Mouse (Mus musculus) heart, embryonic 13.5 days (tissue): ENCODE measurements around the gene Arhgap15. TPM values are rescaled to one million over a fixed set of nuclear protein-coding genes. Genes with fewer than 3 reads are reported as not detected.

Experiments
- ATAC-seq: fragments of 200-750 bp; cut with Nextera tagmentation; 2 replicates; pipeline ENCODE4 v1.8.0; 2017; ENCODE audit warnings: moderate TSS enrichment; ENCODE audit not compliant: insufficient number of reproducible peaks, low FRiP score, low TSS enrichment; ENCODE audit errors: extremely low read depth
- H3K27ac ChIP-seq: fragments of 300-500 bp; sonication (generic); replicated peaks from 2 replicates; pipeline ENCODE4 v1.5.1; 2015; ENCODE audit warnings: moderate library complexity, mild to moderate bottlenecking, inconsistent platforms
- H3K27me3 ChIP-seq: fragments of 300-500 bp; sonication (generic); replicated peaks from 2 replicates; pipeline ENCODE4 v1.6.1; 2015; ENCODE audit warnings: mild to moderate bottlenecking, inconsistent platforms
- H3K36me3 ChIP-seq: fragments of 300-500 bp; sonication (generic); 2 replicates; pipeline ENCODE4 v1.6.1; 2015; ENCODE audit warnings: mild to moderate bottlenecking, inconsistent platforms
- H3K4me1 ChIP-seq: fragments of 300-500 bp; sonication (generic); 2 replicates; pipeline ENCODE4 v1.6.1; 2015; ENCODE audit warnings: inconsistent platforms
- H3K4me2 ChIP-seq: fragments of 300-500 bp; sonication (generic); 2 replicates; pipeline ENCODE4 v1.6.1; 2015; ENCODE audit warnings: inconsistent platforms, mild to moderate bottlenecking, moderate library complexity
- H3K4me3 ChIP-seq: fragments of 300-500 bp; sonication (generic); 2 replicates; pipeline ENCODE4 v1.5.1; 2015; ENCODE audit warnings: moderate library complexity, mild to moderate bottlenecking, inconsistent platforms
- H3K9ac ChIP-seq: fragments of 300-500 bp; sonication (generic); 2 replicates; pipeline ENCODE4 v1.6.1; 2015; ENCODE audit warnings: inconsistent platforms, mild to moderate bottlenecking, moderate library complexity
- H3K9me3 ChIP-seq: fragments of 300-500 bp; sonication (generic); 2 replicates; pipeline ENCODE4 v1.6.1; 2016; ENCODE audit warnings: inconsistent platforms
- WGBS: fragments of 180-500 bp; shearing (Covaris S2); methylation state at CpG from one replicate; pipeline ENCODE4 v1.1.7; 2015; ENCODE audit warnings: mixed read lengths; 5-methylcytosine and 5-hydroxymethylcytosine counted together
- polyA plus RNA-seq: library from polyadenylated mRNA; unstranded; fragments of >200 nt; fragmentation: Nextera tagmentation; extraction: Ambion mirVana; gene quantifications from 2 replicates; pipeline ENCODE4 v1.2.1, GENCODE M21; 2015

Gene Arhgap15
- polyA plus RNA-seq, 1 experiment from 2014 or later = 0.87 TPM

DNA sequence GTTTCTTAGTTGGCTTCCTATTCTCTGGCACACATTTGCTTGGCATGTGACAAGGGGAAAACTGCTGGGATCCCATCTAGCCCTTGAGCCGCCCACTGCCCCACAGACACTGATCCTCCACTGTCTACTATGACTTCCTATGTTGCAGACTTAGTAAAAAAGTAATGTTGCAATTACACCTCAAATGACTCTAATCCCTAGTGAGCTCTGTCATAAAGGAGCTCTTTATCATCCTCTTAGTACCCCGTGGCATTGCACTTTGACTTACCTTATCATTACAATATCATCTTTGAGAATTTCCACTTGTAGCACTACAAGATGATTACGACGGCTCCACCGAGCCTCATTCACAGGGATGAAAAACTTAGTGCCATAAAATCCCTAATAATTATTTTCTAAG is 190.6 kb downstream of the Arhgap15 start:
- H3K9me3 ChIP-seq = no peaks in the 10 kb centered on the region
- 68% methylated on average over 5 of the region's 5 CpGs for WGBS
- H3K36me3 ChIP-seq = no peaks in the 10 kb centered on the region
- no peaks in the 10 kb centered on the region for H3K27me3 ChIP-seq
- H3K4me2 ChIP-seq = no peak overlapping the region
- no peak overlapping the region for H3K27ac ChIP-seq
- no peak overlapping the region for H3K4me3 ChIP-seq
- ATAC-seq = no peak
- no peak overlapping the region for H3K9ac ChIP-seq
- H3K4me1 ChIP-seq = no peaks in the 10 kb centered on the region

DNA sequence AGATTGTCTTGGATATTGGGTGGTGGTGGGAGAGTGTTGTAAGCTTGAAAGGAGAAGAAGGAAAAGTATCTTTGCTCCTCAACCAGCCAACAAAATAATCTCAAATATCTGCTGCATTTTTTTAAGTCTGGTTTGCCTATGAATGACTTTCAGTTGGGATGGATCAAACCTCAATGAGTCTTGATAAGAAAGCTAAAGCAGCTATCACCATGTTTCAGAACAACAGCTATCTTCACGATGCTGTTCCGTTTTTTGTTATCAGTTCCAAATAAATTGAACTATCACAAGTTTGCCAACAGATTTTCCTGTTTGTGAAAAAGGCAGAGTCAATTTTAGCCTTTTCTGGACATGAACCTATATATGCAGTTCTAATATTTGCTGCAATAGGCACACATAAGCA is 197.1 kb downstream of the Arhgap15 start:
- Histone ChIP-seq H3K36me3 (no peaks in the 10 kb centered on the region), H3K9me3 (no peaks in the 10 kb centered on the region), H3K4me3 (no peak overlapping the region), H3K27ac (no peak overlapping the region), H3K27me3 (no peaks in the 10 kb centered on the region), H3K9ac (no peak overlapping the region), H3K4me2 (no peak overlapping the region), H3K4me1 (no peaks in the 10 kb centered on the region)
- ATAC-seq = no peak
- WGBS = 71% methylated on average over 2 of the region's 2 CpGs

DNA sequence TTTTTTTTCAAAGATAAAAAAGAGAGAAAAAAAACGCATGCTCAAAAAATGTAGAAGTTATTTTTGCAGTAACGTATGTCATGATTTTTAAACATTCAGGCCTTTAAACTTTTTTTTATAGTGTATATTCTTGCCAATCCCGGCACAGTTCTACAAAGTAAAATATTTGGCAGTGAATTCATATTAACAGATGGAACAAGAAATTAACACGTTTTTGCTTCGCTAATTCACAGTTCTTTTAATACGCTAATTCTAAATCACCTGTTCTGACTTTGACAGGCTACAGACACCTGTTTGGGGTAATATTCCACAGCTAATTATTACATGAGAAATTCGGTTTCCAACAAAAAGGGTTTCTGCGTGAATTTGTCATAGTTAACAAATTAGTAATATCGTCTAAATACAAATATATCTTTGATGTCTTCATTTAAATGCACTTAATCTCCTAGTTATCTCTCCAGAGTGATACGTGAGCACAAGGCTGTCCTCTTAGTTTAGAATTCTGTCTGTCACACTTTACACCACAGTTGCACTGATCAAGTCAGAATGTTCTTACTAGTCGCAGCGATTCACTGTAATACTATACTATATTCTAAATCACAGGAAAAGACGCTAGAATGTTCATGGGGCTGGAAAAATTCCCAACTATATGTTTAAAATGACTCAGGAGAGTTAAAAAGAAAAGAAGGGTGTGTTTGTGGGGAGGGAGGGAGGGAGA is 201.3 kb downstream of the Arhgap15 start:
- Histone ChIP-seq H3K9ac (no peak overlapping the region), H3K9me3 (no peaks in the 10 kb centered on the region), H3K4me3 (no peak overlapping the region), H3K27me3 (no peaks in the 10 kb centered on the region), H3K4me1 (no peaks in the 10 kb centered on the region), H3K4me2 (no peak overlapping the region), H3K27ac (no peak overlapping the region), H3K36me3 (no peaks in the 10 kb centered on the region)
- 75% methylated on average over 13 of the region's 13 CpGs for WGBS
- no peak for ATAC-seq

GRCm38 (mm10) chr2:43950741-43951140 is 202.1 kb downstream of the Arhgap15 start:
- no peaks in the 10 kb centered on the region for H3K9me3 ChIP-seq
- H3K4me2 ChIP-seq = no peak overlapping the region
- no peak overlapping the region for H3K27ac ChIP-seq
- 63% methylated on average over 6 of the region's 6 CpGs for WGBS
- no peak overlapping the region for H3K9ac ChIP-seq
- no peaks in the 10 kb centered on the region for H3K4me1 ChIP-seq
- H3K27me3 ChIP-seq = no peaks in the 10 kb centered on the region
- H3K36me3 ChIP-seq = no peaks in the 10 kb centered on the region
- no peak for ATAC-seq
- H3K4me3 ChIP-seq = no peak overlapping the region

DNA sequence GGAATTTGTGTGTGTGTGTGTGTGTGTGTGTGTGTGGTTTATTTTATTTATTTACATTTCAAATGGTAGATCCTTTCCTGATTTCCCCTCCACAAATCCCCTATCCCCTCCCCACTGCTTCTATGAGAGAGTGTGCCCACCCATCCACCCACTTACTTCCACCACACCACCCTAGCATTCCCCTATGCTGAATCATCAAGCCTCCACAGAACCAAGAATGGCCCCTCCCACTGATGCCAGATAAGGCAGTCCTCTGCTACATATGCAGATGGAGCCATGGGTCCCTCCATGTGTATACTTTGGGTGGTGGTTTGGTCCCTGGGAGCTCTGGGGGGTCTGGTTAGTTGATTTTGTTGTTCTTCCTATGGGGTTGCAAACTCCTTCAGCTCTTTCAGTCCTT is 210.6 kb downstream of the Arhgap15 start:
- H3K36me3 ChIP-seq = no peaks in the 10 kb centered on the region
- H3K9me3 ChIP-seq = no peaks in the 10 kb centered on the region
- H3K27ac ChIP-seq = no peak overlapping the region
- no peak overlapping the region for H3K4me3 ChIP-seq
- no peaks in the 10 kb centered on the region for H3K4me1 ChIP-seq
- H3K27me3 ChIP-seq = no peaks in the 10 kb centered on the region
- H3K9ac ChIP-seq = no peak overlapping the region
- ATAC-seq = no peak
- H3K4me2 ChIP-seq = no peak overlapping the region

- WGBS = 57% methylated on average over 5 of the region's 5 CpGs
- Histone ChIP-seq H3K9me3 (no peaks in the 10 kb centered on the region), H3K36me3 (no peaks in the 10 kb centered on the region), H3K4me2 (no peak overlapping the region), H3K9ac (no peak overlapping the region), H3K4me3 (no peak overlapping the region), H3K27me3 (no peaks in the 10 kb centered on the region), H3K4me1 (no peaks in the 10 kb centered on the region), H3K27ac (no peak overlapping the region)
- ATAC-seq = no peak
Measured at GRCm38 (mm10) chr2:43962466-43962865, 213.8 kb downstream of the Arhgap15 start.

GRCm38 (mm10) chr2:43968581-43968980 is 220.0 kb downstream of the Arhgap15 start:
- no peak overlapping the region for H3K4me3 ChIP-seq
- 0 out of 2 replicates have a peak, but pooled peaks cover 4% of the 10 kb centered on the region for H3K4me1 ChIP-seq
- 45% methylated on average over 4 of the region's 4 CpGs for WGBS
- H3K27me3 ChIP-seq = no peaks in the 10 kb centered on the region
- no peak for ATAC-seq
- no peak overlapping the region for H3K27ac ChIP-seq
- H3K36me3 ChIP-seq = no peaks in the 10 kb centered on the region
- no peak overlapping the region for H3K4me2 ChIP-seq
- H3K9me3 ChIP-seq = no peaks in the 10 kb centered on the region
- H3K9ac ChIP-seq = no peak overlapping the region

- Histone ChIP-seq H3K4me2 (no peak overlapping the region), H3K9me3 (no peaks in the 10 kb centered on the region), H3K4me1 (no peaks in the 10 kb centered on the region), H3K27me3 (no peaks in the 10 kb centered on the region), H3K9ac (no peak overlapping the region), H3K36me3 (no peaks in the 10 kb centered on the region), H3K27ac (no peak overlapping the region), H3K4me3 (no peak overlapping the region)
- WGBS = 79% methylated on average over 11 of the region's 11 CpGs
- ATAC-seq = no peak
Measured at GRCm38 (mm10) chr2:43977732-43978131, 229.1 kb downstream of the Arhgap15 start.

- no peaks in the 10 kb centered on the region for H3K4me1 ChIP-seq
- no peaks in the 10 kb centered on the region for H3K36me3 ChIP-seq
- H3K9ac ChIP-seq = no peak overlapping the region
- no peak for ATAC-seq
- H3K27me3 ChIP-seq = no peaks in the 10 kb centered on the region
- no peaks in the 10 kb centered on the region for H3K9me3 ChIP-seq
- no peak overlapping the region for H3K4me2 ChIP-seq
- whole genome bisulfite sequencing = 76% methylated on average over 13 of the region's 13 CpGs
- no peak overlapping the region for H3K4me3 ChIP-seq
- H3K27ac ChIP-seq = no peak overlapping the region
Measured at GRCm38 (mm10) chr2:43978177-43979013, 229.8 kb downstream of the Arhgap15 start.

- no peak for ATAC-seq
- 74% methylated on average over 14 of the region's 14 CpGs for WGBS
- no peak overlapping the region for H3K27ac ChIP-seq
Measured at GRCm38 (mm10) chr2:43986066-43986465, 237.4 kb downstream of the Arhgap15 start.

DNA sequence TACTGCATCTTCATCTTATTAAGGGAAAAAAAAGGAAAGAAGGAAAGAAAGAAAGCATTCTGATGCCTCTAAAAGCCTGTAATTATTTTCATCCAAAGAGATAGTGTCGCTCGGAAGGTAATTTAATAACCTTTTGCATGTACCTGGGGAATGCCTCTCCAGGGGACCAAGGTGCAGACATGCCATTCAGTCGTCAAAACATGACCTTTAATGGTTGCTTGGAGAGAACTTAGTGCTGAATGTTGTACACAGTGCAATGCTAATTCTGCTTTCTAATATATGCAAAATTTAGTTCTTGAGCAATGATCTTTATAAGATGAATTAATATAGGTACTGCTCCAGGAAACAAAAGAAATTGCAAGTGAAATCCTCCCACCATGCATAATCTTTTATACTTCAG is 239.3 kb downstream of the Arhgap15 start:
- Histone ChIP-seq H3K9me3 (no peaks in the 10 kb centered on the region), H3K4me1 (no peaks in the 10 kb centered on the region), H3K9ac (no peak overlapping the region), H3K4me2 (no peak overlapping the region), H3K4me3 (no peak overlapping the region), H3K27me3 (no peaks in the 10 kb centered on the region), H3K27ac (no peak overlapping the region), H3K36me3 (no peaks in the 10 kb centered on the region)
- ATAC-seq = no peak
- WGBS = 62% methylated on average over 3 of the region's 3 CpGs

More at GRCm38 (mm10) chr2:43986066-43986465, 237.4 kb downstream of the Arhgap15 start:
- Histone ChIP-seq H3K9me3 (no peaks in the 10 kb centered on the region), H3K4me2 (no peak overlapping the region), H3K9ac (no peak overlapping the region), H3K36me3 (no peaks in the 10 kb centered on the region), H3K4me1 (no peaks in the 10 kb centered on the region), H3K27me3 (no peaks in the 10 kb centered on the region), H3K4me3 (no peak overlapping the region)

GRCm38 (mm10) chr2:43989850-43990249 is 241.2 kb downstream of the Arhgap15 start:
- Histone ChIP-seq H3K4me3 (no peak overlapping the region), H3K9me3 (no peaks in the 10 kb centered on the region), H3K9ac (no peak overlapping the region), H3K4me2 (no peak overlapping the region), H3K4me1 (no peaks in the 10 kb centered on the region), H3K36me3 (no peaks in the 10 kb centered on the region), H3K27me3 (no peaks in the 10 kb centered on the region), H3K27ac (no peak overlapping the region)
- ATAC-seq = no peak
- WGBS = 56% methylated on average over 5 of the region's 5 CpGs
